Mouse (Mus musculus) adipocyte (in vitro differentiated cells): Measurements from ENCODE around the gene Anks1b.
A peak's percentile ranks its signal among the peaks of the same experiment; 100 is the strongest.

Experiments
- DNase-seq: peaks from one replicate; pipeline ENCODE4 v3.0.0-alpha.2; 2016; ENCODE audit warnings: low spot score

Gene Anks1b

DNA sequence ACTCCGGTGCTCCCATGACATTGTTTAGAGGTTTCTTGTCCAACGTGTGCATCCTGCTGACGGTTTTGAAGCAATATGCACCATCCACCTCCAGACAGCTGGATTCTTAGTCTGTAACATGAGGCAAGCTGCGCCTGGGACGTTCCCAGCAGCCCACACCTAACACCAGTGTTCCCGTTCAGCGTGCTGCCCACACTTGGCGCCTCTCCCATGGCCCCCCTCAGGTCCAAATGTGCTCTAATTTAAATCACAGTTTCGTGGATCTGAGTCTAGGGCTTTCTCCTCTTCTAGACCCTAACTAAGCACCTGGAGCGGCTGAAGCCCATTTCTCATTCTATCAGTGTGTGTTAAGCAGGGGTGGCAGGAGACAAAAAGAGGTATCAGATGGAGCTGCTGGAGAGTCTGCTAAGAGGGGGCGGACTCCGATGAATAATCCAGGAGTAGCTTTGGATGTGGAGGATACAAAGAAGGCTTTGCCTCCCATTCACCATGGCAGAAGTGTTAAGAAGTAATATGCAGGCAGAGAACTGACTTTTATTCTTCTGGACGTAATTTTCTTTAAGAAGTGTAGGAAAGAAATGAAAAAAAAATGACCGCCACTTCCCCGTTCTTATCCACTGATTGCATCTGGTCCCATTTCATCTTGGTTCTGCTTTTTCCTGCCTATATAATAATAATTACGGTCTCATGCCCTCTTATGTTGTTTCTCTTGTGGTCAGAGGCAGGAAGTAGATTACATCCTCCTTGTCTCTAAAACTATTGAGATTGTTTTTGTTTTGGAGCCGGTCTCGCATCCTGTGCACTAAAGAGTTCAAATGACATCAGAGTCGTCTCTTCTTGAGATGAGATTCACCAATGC, 986.6 kb downstream of the Anks1b start:
- DNase-seq, result no peak

GRCm38 (mm10) chr10:90863881-90864598, 990.7 kb downstream of the Anks1b start:
- DNase-seq, result no peak

- no peak for DNase-seq
Observed at GRCm38 (mm10) chr10:90864599-90864889, 991.2 kb downstream of the Anks1b start.

GRCm38 (mm10) chr10:90873204-90873603, 999.9 kb downstream of the Anks1b start:
- no peak for DNase-seq

GRCm38 (mm10) chr10:90874166-90874565, 1000.9 kb downstream of the Anks1b start:
- DNase-seq, result no peak

DNA sequence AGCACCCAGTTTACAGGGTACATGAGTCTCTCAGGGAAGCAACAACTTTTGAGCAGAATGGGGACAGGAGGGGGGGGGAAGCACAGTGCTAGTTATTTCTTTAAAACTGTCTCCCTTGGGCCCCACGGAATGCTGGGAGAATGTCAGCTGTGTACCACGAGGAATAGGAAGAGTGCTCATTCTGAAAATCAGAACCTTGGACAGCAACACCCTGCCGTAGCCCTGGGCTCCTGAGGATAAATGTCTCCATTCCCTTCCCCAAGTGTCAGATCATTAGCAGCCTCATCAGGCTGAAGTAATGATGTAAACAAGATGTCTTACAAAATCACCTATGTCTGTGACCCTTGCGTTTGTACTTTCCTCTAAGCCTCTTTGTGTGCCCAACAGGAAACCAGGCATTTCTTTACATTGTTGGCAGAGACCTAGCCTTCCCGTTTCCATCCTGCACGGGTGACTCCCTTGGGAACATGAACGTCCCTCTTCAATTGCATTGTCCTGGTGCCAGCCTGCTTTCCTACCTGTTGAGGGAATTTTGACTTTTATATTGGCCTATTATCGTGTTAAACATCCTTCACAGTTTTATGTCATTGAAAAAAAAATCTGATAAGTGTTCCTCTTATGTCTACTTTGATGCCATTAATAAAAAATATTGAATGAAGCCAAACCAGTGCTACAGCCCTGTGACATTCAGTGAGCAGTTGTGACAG, 1007.7 kb downstream of the Anks1b start:
- DNase-seq, result peak; percentile 41

DNA sequence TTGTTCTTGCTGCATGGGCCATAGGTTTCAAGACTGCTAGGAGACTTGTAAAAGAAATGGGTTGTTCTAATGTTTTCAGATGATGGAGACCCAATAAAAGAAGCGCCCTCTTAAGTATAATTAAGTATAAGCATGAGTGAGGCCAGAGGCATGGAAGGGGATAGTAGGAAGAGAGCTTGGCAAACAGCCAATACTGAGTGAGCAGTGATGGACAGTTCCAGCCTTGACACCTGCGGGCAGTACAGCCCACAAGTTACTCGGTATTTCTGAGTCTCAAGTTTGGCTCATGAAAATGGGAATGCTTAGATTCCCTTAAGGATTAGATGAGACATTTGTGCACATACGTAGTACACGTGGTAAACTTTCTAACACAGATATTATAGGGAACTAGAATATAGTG, 1016.3 kb downstream of the Anks1b start:
- no peak for DNase-seq

DNA sequence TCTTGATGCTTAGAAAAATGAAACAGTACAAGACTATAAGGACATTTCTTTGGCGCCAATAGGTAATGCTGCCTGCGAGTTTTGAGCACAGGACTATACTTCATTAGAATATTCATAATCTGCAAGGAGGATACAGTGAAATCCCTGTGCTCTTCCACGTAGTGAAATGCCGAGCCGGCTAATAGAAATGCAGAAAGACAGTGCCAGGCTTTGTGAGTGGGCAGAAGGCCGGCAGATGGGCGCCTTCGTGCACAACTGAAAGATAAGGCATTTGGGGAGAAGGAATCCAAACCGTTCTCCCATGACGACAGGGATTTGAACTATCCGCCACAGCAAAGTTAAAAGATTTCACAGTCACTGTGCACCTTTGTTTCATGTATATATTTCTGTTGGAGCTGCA, 1019.4 kb downstream of the Anks1b start:
- no peak for DNase-seq

GRCm38 (mm10) chr10:90897894-90898293, 1024.6 kb downstream of the Anks1b start:
- no peak for DNase-seq

- DNase-seq, result no peak
Observed at GRCm38 (mm10) chr10:90904185-90904584, 1030.9 kb downstream of the Anks1b start.

GRCm38 (mm10) chr10:90907381-90907780, 1034.1 kb downstream of the Anks1b start:
- DNase-seq, result no peak

DNA sequence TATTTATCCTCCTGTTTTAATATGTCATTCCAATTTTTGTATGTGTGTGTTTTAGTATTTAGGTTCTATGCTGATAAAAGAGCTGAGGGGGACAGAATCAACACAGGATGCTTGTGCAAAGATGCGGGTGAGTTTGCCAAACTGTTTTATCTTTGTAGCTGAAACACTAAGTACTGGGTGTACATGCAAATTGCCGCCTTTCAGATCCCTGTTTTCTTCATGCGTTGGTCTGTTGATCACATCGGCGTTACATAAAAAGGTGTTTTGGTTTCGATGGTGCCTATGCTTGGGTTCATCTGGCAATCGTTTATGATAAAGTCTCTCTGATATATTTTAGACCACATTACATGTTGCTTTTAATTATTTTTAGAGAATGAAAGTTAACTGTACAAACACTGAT, 1050.2 kb downstream of the Anks1b start:
- no peak for DNase-seq

DNA sequence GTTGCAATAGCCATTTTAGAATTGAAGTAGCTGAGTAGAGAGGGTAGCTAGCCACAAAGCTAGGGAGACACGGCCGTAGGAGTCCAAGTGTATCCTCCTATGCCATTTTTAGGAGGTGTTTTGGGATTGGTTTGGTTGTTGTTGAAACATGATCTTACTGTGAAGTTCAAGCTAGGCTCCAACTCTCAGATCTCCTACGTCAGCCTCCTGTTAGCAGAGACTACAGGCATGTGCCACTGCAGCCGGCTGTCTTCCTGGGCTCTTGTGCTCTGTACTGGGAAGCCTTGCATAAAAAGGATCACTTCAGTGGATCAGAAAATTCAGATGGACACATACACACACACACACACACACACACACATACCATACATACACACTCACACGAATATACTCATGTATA, 1059.8 kb downstream of the Anks1b start:
- no peak for DNase-seq

- DNase-seq, result no peak
Observed at GRCm38 (mm10) chr10:90934678-90935077, 1061.4 kb downstream of the Anks1b start.

- no peak for DNase-seq
Observed at GRCm38 (mm10) chr10:90937721-90938460, 1064.6 kb downstream of the Anks1b start.

GRCm38 (mm10) chr10:90940521-90941520, 1067.5 kb downstream of the Anks1b start:
- no peak for DNase-seq

GRCm38 (mm10) chr10:90942001-90942700, 1068.8 kb downstream of the Anks1b start:
- no peak for DNase-seq

GRCm38 (mm10) chr10:90947043-90947442, 1073.7 kb downstream of the Anks1b start:
- DNase-seq, result no peak

- no peak for DNase-seq
Observed at GRCm38 (mm10) chr10:90947608-90948373, 1074.5 kb downstream of the Anks1b start.
